Mouse (Mus musculus): ENCODE results near the gene Hist1h2ao.
"Not testable (repeated sequence)": the region's sequence is repeated elsewhere in the genome, so short reads cannot be mapped to it uniquely, and the experiment has no call there.

Gene Hist1h2ao

DNA sequence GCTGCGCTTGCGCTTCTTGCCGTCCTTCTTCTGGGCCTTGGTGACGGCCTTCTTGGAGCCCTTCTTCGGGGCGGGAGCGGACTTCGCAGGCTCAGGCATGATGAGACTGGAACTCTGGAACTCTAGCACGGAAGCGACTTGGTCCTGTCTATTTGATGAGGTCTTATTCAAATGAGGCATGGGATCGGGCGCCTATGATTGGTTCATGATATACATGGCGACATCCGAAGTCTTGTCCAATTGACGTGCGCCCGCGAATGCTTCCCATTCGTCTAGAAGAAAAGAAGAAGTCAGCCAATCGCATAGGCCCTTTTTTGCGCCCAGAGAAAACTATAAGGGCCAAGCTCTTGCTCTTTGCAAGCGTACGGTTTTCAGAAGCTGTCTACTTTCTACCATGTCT, at the start of gene Hist1h2ao, which contains the start of gene Hist1h2bq:
Hist1h2ao (plus strand) TSS at position 393 of the 400 bp plus-strand sequence.
Hist1h2bq (minus strand) TSS at position 125 of the 400 bp plus-strand sequence.
- not testable (repeated sequence) for DNase-seq (ENCODE audit: low spot score)

DNA sequence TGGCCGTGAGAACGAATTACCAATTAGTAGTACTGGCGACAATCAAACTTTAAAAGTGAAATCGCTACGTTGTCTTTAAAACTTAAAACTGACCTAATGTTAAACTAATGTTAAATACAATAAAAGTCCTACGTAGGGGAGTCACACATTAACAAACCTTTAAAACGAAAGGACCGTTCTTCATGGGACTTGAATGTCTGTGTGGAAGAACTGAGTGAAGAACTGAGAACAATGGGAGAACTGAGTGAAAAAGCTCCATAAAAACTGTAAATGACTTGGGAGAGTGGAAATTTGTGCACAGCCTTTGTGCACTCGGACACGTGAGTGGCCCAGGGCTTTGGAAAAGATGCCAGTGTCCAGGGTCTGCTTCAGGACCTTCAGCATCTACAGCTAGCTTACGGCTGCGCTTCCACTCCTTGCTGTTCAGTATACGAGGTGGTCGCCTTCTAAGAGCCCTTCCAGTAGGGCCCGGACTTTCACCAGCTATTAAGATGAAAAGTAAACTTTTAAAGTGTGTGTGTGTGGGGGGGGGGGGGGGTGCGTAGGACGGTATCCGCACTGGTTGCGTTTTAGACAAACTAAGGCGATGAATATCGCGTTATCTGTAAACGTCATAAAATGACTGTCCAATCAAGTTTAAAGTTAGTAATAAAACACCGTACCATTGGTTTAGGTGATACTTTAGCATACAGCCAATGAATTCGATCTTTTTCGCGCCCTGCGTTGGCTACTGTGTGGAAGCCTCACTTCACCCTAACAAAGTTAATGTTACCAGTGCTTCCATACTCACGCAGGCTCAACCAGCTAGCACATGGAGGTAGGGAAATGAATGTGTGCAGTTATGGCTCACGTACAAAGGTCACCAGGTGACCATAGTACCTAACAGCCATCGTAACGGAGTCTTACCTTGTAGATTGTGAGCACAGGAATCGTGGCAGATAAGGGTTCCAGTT, 31.2 kb upstream of the Hist1h2ao start:
- peak; percentile 94 for DNase-seq (ENCODE audit: low spot score)

GRCm38 (mm10) chr13:21779767-21780731, 30.2 kb upstream of the Hist1h2ao start, which contains the start of gene Hist1h1b:
Gene Hist1h1b, minus strand, starts transcription at chr13:21780625.
- DNase-seq (ENCODE audit: low spot score) = peak; percentile 90

DNA sequence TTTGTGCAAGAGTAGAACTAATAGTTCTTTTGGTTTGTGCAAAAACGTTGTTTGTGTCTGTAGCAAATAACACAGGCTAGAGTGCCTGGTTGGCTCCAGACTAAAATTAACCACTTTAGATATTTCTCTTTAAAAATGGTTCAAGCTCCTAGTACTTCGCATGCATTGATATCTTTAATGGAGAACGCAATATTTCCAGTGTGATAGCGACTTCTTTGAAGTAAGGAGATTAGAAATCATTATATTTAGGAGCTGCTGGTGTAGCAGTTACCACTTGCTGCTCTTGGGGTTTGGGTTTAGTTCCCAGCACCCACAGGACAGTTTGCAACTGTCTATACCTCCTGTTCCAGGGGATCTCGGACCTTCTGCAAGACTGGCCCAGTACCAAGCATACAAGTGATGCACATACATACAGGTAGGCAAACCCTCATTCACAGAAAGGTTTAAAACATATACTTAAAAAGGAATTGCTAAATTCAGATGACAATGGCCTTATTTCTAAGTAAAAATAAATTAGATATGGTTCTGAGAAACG, 29.2 kb upstream of the Hist1h2ao start:
- peak; percentile 18 for DNase-seq (ENCODE audit: low spot score)

DNA sequence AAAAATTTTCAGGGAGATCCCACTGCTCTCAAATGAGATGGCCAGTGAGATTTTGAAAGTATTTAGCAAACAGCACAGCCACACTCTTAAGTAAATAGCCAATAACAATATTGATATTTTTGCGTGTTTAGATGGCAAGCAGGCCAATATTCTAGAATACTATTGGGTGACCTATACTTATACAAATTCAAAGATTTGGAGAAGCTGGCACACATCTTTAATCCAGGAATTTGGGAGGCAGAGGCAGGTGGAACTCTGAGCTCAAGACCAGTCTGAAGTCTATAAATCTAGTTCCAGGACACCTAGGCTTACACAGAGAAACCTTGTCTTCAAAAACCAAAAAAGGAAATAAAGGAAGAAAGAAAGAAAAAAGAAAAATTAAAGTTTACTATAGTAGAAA, 28.6 kb upstream of the Hist1h2ao start:
- peak; percentile 10 for DNase-seq (ENCODE audit: low spot score)

DNA sequence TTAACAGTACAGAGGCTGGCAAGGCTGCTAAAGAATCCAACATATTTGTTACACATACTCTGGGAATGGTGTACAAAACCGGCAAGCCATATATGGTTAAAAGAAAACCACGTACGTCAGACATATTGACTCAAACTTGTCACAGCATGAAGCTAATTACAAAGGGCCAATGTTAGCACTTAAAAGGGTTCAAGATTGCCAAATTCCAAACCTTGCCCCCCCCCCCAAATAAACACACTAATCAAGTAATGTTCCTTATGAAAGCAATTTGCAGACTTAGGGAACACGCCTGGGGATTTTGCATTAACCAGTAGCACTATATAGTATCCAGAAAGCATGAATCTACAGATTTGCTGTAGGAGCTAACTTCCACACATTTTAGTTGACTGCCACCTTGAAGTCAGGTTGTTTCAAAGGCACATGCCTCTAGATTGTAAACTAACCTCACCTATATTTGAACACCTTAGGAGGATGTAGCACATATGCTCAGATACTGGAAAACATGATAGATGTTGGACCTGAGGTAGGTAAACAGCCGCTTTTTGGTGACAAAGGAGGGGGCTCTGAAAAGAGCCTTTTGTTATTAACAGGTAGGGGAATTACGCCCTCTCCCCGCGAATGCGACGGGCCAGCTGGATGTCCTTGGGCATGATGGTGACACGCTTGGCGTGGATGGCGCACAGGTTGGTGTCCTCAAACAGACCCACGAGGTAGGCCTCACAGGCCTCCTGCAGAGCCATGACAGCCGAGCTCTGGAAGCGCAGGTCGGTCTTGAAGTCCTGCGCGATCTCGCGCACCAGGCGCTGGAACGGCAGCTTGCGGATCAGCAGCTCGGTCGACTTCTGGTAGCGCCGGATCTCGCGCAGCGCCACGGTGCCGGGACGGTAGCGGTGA, 27.7 kb upstream of the Hist1h2ao start:
- peak; percentile 75 for DNase-seq (ENCODE audit: low spot score)

DNA sequence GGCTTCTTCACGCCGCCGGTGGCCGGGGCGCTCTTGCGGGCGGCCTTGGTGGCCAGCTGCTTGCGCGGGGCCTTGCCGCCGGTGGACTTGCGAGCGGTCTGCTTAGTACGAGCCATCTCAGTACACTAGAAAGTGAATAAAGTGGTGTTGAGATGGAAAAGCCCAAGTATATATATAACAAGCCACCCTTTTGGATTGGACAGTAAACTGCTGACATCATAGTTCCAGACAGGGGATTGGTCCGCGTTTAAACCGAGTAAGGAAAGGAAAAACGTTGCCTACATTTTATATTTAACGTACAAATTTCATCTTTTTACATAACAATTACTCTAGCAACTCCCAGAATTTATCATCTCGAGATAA, 27.0 kb upstream of the Hist1h2ao start, which contains the start of gene Hist1h3i:
Hist1h3i (minus strand) TSS at position 116 of the 363 bp plus-strand sequence.
- peak; percentile 88 for DNase-seq (ENCODE audit: low spot score)

DNA sequence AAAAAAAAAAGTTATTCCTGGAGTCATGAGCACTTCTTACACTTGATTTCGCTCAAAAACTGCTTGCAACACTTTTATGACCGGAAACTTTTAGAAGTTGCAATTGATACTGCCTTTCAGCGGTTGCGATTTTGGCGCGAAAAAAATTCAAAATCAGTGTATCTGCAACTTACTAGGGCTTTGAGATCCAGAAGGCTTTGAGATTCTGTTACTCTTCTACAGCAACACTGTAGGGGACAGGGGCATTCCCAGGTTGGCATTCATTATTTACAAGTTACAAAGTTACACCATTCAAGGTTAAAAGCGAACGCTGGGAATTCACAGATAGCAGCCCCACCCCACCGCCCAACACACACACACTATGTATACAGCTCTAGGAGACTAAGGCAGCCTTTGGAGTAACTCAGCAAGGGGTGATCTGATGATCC, 26.5 kb upstream of the Hist1h2ao start:
- DNase-seq (ENCODE audit: low spot score) = peak; percentile 68

- peak; percentile 42 for DNase-seq (ENCODE audit: low spot score)
These were observed 26.0 kb upstream of the Hist1h2ao start for GRCm38 (mm10) chr13:21784311-21784710.

DNA sequence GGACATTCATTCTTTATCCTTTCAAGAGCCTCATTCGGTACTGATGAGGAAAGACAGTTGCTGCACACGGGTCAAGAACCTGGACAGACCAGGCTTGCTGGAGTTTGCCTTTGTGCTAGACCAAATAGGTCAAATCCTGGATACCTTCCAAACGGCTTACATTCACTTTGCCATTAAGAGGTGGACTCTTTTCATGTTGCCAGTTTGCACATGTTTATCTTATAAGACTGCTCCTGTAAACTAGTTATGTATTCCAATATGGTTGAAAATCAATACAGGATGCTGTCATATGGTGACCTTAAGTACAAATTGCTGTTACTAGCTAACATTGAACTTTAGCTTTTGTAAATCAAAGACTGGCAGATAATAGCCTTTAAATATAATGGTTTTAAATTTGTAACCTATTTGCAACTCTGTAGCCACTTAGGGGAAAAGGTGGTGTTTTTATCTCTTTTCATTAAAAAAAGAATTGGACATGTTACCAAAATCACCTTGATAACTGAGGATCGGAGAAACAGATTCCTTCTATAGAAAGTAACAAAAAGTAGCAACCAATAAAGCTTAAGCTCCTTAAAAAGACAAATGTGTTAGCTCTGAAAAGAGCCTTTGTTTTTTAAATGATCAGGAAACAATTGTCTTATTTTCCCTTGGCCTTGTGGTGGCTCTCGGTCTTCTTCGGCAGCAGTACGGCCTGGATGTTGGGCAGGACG, 23.9 kb upstream of the Hist1h2ao start:
- DNase-seq (ENCODE audit: low spot score) = peak; percentile 73

- peak; percentile 96 for DNase-seq (ENCODE audit: low spot score)
These were observed 23.2 kb upstream of the Hist1h2ao start, which contains the start of the genes Hist1h2an and Hist1h2bp for GRCm38 (mm10) chr13:21786899-21787629. Gene Hist1h2an, minus strand, starts transcription at chr13:21787218. Gene Hist1h2bp, plus strand, starts transcription at chr13:21787461.

DNA sequence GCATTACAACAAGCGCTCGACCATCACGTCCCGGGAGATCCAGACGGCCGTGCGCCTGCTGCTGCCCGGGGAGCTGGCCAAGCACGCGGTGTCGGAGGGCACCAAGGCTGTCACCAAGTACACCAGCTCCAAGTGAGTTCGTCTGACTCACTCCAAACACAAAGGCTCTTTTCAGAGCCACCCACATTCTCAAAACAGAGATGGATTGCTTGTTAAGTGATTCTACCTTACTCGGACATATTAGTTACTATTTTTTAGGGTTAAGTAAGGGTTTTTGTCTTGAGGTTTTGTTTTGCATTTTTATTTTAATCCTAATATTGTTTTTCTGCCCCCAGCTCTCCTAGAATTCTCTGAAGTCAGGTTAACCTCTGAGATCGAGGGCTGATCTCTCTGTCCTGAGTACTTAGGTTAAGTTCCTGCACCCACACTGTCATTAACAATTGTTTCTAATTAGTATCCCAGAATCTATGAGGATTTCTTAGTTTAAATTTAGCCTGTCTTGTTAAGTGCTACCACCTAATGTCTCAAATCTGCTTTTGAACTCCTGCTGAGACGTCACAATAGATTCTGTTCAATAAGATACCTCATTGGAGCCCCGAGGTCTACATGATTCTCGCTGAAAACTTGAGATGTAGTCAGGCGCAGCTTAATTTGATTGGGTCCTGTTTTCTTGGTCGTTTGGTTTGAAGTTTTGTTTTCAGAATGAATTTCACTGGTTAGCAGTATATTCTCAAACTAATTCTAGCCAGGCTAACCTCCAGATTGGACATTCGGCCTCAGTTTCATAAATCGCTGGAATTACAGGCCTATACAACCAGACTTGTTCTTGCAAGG, 22.3 kb upstream of the Hist1h2ao start:
- peak; percentile 70 for DNase-seq (ENCODE audit: low spot score)

GRCm38 (mm10) chr13:21789925-21790324, 20.3 kb upstream of the Hist1h2ao start:
- peak; percentile 4 for DNase-seq (ENCODE audit: low spot score)

GRCm38 (mm10) chr13:21790601-21791283, 19.5 kb upstream of the Hist1h2ao start:
- peak; percentile 28 for DNase-seq (ENCODE audit: low spot score)

DNA sequence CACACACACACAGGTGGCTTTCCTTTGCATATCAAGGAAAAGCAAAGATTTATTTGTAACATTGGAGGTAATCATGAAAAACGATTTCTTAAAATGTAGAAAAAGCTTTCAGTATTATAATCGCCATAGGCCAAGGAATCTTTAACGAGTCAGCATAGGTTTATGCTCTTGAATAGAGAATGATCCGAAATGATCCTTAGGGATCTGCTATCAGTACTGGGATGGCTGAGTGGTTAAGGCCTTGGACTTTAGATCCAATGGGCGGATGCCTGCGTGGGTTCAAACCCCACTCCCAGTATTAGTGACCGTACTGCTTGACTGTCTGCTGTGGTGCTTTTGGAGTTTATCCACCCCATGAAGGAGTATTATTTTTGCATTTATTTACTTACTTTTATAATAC, 14.7 kb upstream of the Hist1h2ao start:
- peak; percentile 3 for DNase-seq (ENCODE audit: low spot score)

- DNase-seq (ENCODE audit: low spot score) = not testable (repeated sequence)
These were observed 13.1 kb upstream of the Hist1h2ao start for GRCm38 (mm10) chr13:21797163-21797562.

DNA sequence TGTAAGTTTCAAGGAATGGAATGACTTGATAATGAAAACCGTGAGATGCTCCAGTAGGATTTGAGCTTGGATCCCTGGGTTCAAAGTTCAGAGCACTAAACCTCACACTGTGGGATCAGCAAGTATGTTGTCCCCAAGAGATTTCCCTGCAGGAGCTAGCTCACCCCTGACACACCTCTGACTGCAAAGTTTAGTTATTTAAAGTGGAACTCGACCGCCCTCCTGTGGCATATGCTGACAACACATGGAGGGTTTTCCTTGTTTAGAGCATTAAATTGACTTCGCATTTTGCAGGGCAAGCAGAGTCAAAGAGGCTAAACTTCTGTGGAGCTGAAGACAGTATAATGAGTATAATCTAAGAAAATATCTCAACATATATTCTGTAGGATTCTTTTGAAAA, 7.2 kb upstream of the Hist1h2ao start:
- DNase-seq (ENCODE audit: low spot score) = not testable (repeated sequence)

DNA sequence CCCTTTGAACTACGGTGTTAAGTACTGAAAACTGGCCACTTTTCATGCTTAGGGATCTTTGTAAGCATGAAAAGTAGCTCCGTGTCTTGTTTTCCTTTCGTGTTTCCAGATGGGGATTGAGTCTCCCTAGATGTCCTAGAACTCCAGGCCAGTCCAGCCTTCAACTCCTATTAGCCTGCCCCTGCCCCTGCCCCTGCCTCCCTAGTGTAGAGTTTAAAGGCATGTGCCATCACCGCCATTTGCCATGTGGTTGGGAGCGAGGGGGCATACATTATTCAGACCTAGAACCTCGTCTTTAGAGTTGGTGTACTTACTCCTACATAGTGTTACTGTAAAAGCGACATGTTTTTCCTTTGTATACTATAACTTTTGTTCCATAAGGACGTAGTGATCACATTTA, 809 bp downstream of the Hist1h2ao start:
- not testable (repeated sequence) for DNase-seq (ENCODE audit: low spot score)

Data from embryo, embryonic 10 days (tissue).